Mouse (Mus musculus): ENCODE data around the gene Ryr2.

DNA sequence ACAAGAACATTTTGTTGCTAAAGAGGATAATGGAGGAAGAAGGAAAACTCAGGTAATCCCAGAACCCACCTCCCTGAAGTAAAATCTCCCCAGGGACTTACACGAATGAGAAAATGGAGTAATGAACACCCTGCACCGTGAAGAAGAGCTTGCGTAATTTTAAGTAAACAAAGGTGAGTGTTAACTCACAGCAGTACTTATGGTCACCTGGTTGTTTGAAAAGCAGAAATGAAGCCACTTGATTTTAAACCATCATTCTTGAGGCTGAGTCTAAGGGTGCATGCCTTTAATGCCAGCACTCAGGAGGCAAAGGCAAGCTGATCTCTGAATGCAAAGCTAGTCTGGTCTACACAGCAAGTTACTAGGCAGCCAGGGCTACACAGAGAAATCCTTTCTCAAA, 255.1 kb downstream of the Ryr2 start:
- TF ChIP-seq POLR2AphosphoS5 (IDR thresholded peaks at IDR 0.05; ENCODE audit: insufficient replicate concordance, low read depth, low read length) (no peak), CTCF (IDR thresholded peaks at IDR 0.05; ENCODE audit: low read depth, low read length) (no peak), GATA1 (IDR thresholded peaks at IDR 0.05; ENCODE audit: borderline replicate concordance, low read length) (no peak)

All from G1E (cell line).